Mouse (Mus musculus) stomach, embryonic 16.5 days (tissue): ENCODE measurements around the gene Cdyl2. TPM values are rescaled to one million over a fixed set of nuclear protein-coding genes. Genes with fewer than 3 reads are reported as not detected.

Experiments
- ATAC-seq: fragments of 200-750 bp; cut with Nextera tagmentation; 2 replicates; pipeline ENCODE4 v1.8.0; 2017; ENCODE audit warnings: moderate number of reproducible peaks, moderate TSS enrichment; ENCODE audit not compliant: insufficient read depth, low FRiP score
- H3K27ac ChIP-seq: fragments of 300-500 bp; sonication (generic); 2 replicates; pipeline ENCODE4 v1.5.1; 2014; ENCODE audit warnings: low read length
- H3K27me3 ChIP-seq: fragments of 300-500 bp; sonication (generic); 2 replicates; pipeline ENCODE4 v1.6.1; 2014; ENCODE audit warnings: low read length, control low read depth, mixed read lengths; ENCODE audit not compliant: control insufficient read depth, insufficient read depth
- H3K36me3 ChIP-seq: fragments of 300-500 bp; sonication (generic); 2 replicates; pipeline ENCODE4 v1.6.1; 2014; ENCODE audit warnings: low read length; ENCODE audit not compliant: control insufficient read depth, insufficient read depth
- H3K4me1 ChIP-seq: fragments of 300-500 bp; sonication (generic); 2 replicates; pipeline ENCODE4 v1.6.1; 2014; ENCODE audit warnings: low read length, control low read depth, mixed read lengths; ENCODE audit not compliant: control insufficient read depth, insufficient read depth
- H3K4me2 ChIP-seq: fragments of 300-500 bp; sonication (generic); 2 replicates; pipeline ENCODE4 v1.6.1; 2014; ENCODE audit warnings: low read depth, low read length, mixed read lengths
- H3K4me3 ChIP-seq: fragments of 300-500 bp; sonication (generic); replicated peaks from 2 replicates; pipeline ENCODE4 v1.5.1; 2014; ENCODE audit warnings: mild to moderate bottlenecking, low read length
- H3K9ac ChIP-seq: fragments of 300-500 bp; sonication (generic); 2 replicates; pipeline ENCODE4 v1.6.1; 2014; ENCODE audit warnings: low read length
- H3K9me3 ChIP-seq: fragments of 300-500 bp; sonication (generic); replicated peaks from 2 replicates; pipeline ENCODE4 v1.6.1; 2016; ENCODE audit warnings: low read length, control low read depth; ENCODE audit not compliant: control insufficient read depth
- WGBS: fragments of 180-500 bp; shearing (Covaris S2); extraction: QIAGEN DNeasy Blood & Tissue Kit; methylation state at CpG from one replicate; pipeline ENCODE4 v1.1.7; 2014; 5-methylcytosine and 5-hydroxymethylcytosine counted together
- polyA plus RNA-seq: library from polyadenylated mRNA; unstranded; fragments of >200 nt; fragmentation: Nextera tagmentation; extraction: Ambion mirVana; gene quantifications from 2 replicates; pipeline ENCODE4 v1.2.1, GENCODE M21; 2015

The Cdyl2 gene
- polyA plus RNA-seq = 4.1 and 4.4 TPM in 2 replicates

DNA sequence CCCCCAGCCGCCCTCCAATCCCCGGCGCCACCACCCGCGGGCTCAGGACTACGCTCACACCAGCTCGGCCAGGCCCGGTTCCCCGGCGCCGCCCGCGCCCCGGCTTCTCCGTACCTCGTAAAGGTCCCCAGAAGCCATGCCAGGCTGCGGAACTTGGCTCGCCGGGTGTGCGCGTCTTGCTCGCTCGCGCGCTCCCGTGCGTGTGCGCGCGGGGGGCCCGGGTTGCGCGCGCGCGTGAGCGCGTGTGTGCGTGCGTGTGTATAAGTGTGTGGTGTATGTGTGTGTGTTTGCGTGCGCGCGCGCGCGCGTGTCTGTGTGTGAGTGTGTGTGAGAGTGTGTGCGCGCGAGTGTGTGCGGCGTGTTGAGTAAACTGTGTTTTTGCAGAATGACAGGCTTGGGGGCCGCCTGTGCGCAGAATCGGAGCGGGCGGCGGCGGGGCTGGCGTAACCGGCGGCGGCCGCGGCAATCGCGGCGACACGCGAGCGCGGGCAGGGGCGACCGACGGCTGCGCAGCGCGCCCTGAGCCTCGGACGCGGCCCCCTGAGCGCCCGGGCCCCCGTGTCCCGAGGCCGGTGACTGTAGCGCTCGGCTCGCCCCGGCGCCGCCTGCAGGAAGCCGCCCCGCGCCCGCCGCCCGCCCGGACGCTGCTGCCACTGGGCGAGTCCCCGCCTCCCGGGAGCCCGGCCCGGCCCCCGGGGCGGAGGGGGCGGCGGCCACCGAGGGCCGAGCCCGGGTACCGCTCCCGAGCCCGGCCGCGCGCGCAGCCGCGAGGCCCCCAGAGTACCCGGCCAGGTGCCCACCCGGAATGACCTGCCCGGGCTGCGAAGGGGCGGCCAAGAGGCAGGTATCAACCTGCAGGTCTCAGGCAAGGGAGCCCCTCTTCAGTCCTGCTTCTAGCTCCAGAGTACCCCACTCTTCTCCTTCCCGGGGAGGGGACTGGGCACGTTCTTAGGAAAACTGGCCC is at the start of gene Cdyl2:
Gene Cdyl2 (minus strand): TSS at position 308 of the 964 bp plus-strand sequence.
- peak; percentile 82 for ATAC-seq
- H3K4me3 ChIP-seq = peak within 1 kb of the TSS; percentile 86
- H3K27me3 ChIP-seq = no peaks in the 10 kb centered on the region; the same call in 1 of the 2 replicates
- H3K36me3 ChIP-seq = no peaks in the 10 kb centered on the region
- peaks cover 6% of the 10 kb centered on the region for H3K4me1 ChIP-seq
- peak within 1 kb of the TSS; percentile 90 for H3K9ac ChIP-seq
- no peaks in the 10 kb centered on the region; the same call in 1 of the 2 replicates for H3K9me3 ChIP-seq
- peak within 1 kb of the TSS; percentile 78 for H3K27ac ChIP-seq
- H3K4me2 ChIP-seq = peak within 1 kb of the TSS; percentile 68
- WGBS = under 1% methylated on average over 113 of the region's 129 CpGs

GRCm38 (mm10) chr8:116780594-116780993 is 47.8 kb upstream of the Cdyl2 start:
- no peak for ATAC-seq
- no peaks in the 10 kb centered on the region for H3K36me3 ChIP-seq
- no peaks in the 10 kb centered on the region for H3K4me1 ChIP-seq
- no peaks in the 10 kb centered on the region for H3K9me3 ChIP-seq
- H3K9ac ChIP-seq = no peak overlapping the region
- H3K4me3 ChIP-seq = no peak overlapping the region
- no peak overlapping the region for H3K4me2 ChIP-seq
- H3K27ac ChIP-seq = no peak overlapping the region
- no peaks in the 10 kb centered on the region for H3K27me3 ChIP-seq
- WGBS = 65% methylated on average over 8 of the region's 8 CpGs

GRCm38 (mm10) chr8:116774220-116774619 is 41.4 kb upstream of the Cdyl2 start:
- Histone ChIP-seq H3K9me3 (no peaks in the 10 kb centered on the region), H3K27ac (no peak overlapping the region), H3K4me3 (no peak overlapping the region), H3K4me2 (no peak overlapping the region), H3K4me1 (no peaks in the 10 kb centered on the region), H3K9ac (no peak overlapping the region), H3K27me3 (no peaks in the 10 kb centered on the region), H3K36me3 (no peaks in the 10 kb centered on the region)
- 88% methylated on average over 5 of the region's 5 CpGs for WGBS
- no peak for ATAC-seq

- H3K4me1 ChIP-seq = no peaks in the 10 kb centered on the region
- H3K4me3 ChIP-seq = no peak overlapping the region
- H3K9ac ChIP-seq = no peak overlapping the region
- no peak overlapping the region for H3K27ac ChIP-seq
- H3K9me3 ChIP-seq = no peaks in the 10 kb centered on the region
- ATAC-seq = no peak
- WGBS = 75% methylated on average over 9 of the region's 9 CpGs
- H3K4me2 ChIP-seq = no peak overlapping the region
- no peaks in the 10 kb centered on the region for H3K36me3 ChIP-seq
- no peaks in the 10 kb centered on the region for H3K27me3 ChIP-seq
These were observed 39.9 kb upstream of the Cdyl2 start for GRCm38 (mm10) chr8:116772727-116773126.

DNA sequence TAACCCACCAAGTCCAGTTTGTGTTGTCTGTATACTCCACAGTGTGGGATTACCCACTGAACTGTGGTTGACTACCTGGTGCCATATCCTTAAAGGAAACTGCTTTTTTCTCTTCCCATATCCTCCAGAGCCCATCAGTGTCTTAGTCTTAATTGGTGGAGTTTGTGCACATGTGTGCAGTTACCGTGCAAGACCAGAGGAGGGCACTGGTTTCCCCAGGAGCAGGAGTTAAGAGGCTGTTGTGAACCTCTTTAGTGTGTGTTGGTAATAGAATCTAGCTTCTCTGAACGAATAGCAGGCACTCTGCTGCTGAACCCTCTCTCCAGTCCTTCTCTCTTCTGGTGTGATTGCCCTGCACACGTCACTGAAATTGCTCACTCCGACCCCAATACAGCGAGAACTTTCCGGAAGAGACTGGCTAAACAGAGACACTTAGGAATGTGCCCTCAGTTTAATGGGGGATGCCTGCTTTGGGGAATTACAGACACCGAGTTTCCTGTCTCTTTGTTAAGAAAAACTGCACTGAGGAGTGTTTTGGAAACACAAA is 39.1 kb upstream of the Cdyl2 start:
- no peak for ATAC-seq

GRCm38 (mm10) chr8:116770756-116771155 is 38.0 kb upstream of the Cdyl2 start:
- Histone ChIP-seq H3K27ac (no peak overlapping the region), H3K4me3 (no peak overlapping the region), H3K9ac (no peak overlapping the region), H3K9me3 (no peaks in the 10 kb centered on the region), H3K27me3 (no peaks in the 10 kb centered on the region), H3K36me3 (no peaks in the 10 kb centered on the region), H3K4me1 (no peaks in the 10 kb centered on the region), H3K4me2 (no peak overlapping the region)
- no peak for ATAC-seq
- WGBS = 70% methylated on average over 12 of the region's 12 CpGs

More for the DNA sequence above, 39.1 kb upstream of the Cdyl2 start:
- Histone ChIP-seq H3K4me3 (no peak overlapping the region), H3K36me3 (no peaks in the 10 kb centered on the region), H3K4me2 (no peak overlapping the region), H3K4me1 (no peaks in the 10 kb centered on the region), H3K9me3 (no peaks in the 10 kb centered on the region), H3K27me3 (no peaks in the 10 kb centered on the region), H3K9ac (no peak overlapping the region), H3K27ac (no peak overlapping the region)
- 66% methylated on average over 7 of the region's 7 CpGs for WGBS

DNA sequence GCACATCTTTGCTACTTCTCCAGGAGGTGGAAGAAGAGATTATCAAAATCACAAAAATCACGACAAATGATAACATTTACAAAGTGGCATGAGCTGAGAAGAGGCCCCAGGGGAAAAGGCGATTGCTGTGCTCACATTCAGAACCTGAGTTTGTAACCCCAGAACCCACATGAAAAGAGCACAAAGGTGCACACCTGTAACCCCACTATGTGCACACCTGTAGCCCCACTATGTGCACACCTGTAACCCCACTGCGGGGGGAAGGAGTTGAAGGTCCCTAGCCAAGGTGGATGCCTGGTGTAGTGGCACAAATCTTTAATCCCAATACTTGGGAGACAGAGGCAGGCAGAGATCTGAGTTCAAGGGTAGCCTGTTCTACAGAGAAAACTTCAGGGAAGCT is 23.4 kb upstream of the Cdyl2 start:
- Histone ChIP-seq H3K4me1 (no peaks in the 10 kb centered on the region), H3K27me3 (no peaks in the 10 kb centered on the region), H3K4me2 (no peak overlapping the region), H3K36me3 (no peaks in the 10 kb centered on the region), H3K4me3 (no peak overlapping the region), H3K9ac (no peak overlapping the region), H3K9me3 (no peaks in the 10 kb centered on the region), H3K27ac (no peak overlapping the region)
- no peak for ATAC-seq
- WGBS = 68% methylated on average over 3 of the region's 3 CpGs

- Histone ChIP-seq H3K27ac (no peak overlapping the region), H3K9ac (no peak overlapping the region), H3K9me3 (no peaks in the 10 kb centered on the region), H3K36me3 (no peaks in the 10 kb centered on the region), H3K4me2 (no peak overlapping the region), H3K4me3 (no peak overlapping the region), H3K27me3 (no peaks in the 10 kb centered on the region), H3K4me1 (no peaks in the 10 kb centered on the region)
- ATAC-seq = no peak
- WGBS = 8% methylated on average over 4 of the region's 4 CpGs
These were observed 22.8 kb upstream of the Cdyl2 start for GRCm38 (mm10) chr8:116755557-116755956.

- ATAC-seq = no peak
- Histone ChIP-seq H3K4me2 (no peak overlapping the region), H3K9me3 (no peaks in the 10 kb centered on the region), H3K36me3 (no peaks in the 10 kb centered on the region), H3K27ac (no peak overlapping the region), H3K9ac (no peak overlapping the region), H3K4me1 (no peaks in the 10 kb centered on the region), H3K4me3 (no peak overlapping the region), H3K27me3 (no peaks in the 10 kb centered on the region)
- WGBS = 89% methylated on average over 1 of the region's 1 CpGs
These were observed 7.9 kb upstream of the Cdyl2 start for GRCm38 (mm10) chr8:116740726-116741125.
